Mouse (Mus musculus) erythroblast, embryonic 14.5 days (primary cell): ENCODE measurements around the gene Ctdsp1.

Experiments used
- GATA1 ChIP-seq: IDR thresholded peaks from 2 replicates; pipeline ENCODE4 v1.6.1; 2012; ENCODE audit warnings: low read length, inconsistent platforms, mixed read lengths
- TAL1 ChIP-seq: IDR thresholded peaks from 3 replicates; pipeline ENCODE4 v1.6.1; 2012; ENCODE audit warnings: low read length, inconsistent platforms, mixed read lengths

DNA sequence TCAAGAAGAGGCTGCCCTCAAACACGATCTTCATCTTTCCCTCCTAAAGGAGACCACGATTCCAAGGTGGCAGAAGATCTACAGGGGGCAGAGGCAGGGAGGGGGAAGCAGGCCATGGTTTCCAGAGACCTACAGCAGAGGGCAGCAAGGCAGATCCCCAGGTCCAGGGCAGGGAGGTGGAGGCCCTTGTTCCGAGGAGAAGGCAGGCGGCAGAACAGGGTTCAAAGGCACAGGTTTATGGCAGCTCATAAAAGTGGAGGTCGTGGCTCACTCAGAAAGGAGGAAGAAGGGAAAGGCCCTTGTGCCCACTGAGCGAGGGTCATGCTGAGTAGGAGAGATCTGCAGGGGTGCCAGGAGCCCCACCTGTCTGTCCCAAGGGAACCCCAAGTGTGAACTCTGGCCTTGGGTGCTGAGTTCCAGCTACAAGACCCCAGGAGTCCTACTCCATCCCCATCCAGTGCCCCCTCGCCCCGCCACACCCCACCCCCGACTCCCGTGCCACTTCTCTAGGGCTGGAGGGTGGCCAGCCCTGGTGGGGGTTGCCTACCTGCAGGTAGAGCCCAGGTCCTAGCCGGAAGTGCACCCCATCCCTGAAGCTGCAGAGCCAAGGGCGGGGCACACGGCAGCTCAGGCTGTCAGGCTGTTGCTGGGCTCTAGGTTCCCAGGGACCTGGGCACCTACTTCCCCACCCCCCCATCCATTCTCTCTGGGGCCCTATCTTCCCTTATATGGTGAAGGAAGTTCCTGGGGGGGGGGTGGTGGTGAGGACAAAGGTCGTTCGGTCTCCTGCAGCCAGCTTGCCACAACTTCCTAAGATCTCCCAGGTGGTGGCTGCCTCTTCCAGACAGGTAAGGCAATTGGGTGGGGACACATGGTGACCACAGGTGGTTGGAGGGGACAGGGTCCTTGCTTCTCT, 17.5 kb downstream of the Ctdsp1 start, which contains the start of gene Vil1:
- TF ChIP-seq GATA1 (no peak), TAL1 (no peak)
